Mouse (Mus musculus) spleen, adult 10 weeks (tissue): Measurements from ENCODE around the gene Sec23a. TPM values are rescaled to one million over a fixed set of nuclear protein-coding genes. Genes with fewer than 3 reads are reported as not detected.

ENCODE experiments used
- polyA plus RNA-seq: library from polyadenylated mRNA; stranded (reverse); fragments of 350-450 nt; fragmentation: Illumina TruSeq; extraction: RNeasy Lipid Tissue Mini Kit (QIAGEN cat#74804); gene quantifications from one replicate; pipeline ENCODE4 v1.2.3, GENCODE M21; 2015; ENCODE audit warnings: low replicate concordance; ENCODE audit not compliant: insufficient read depth

Gene Sec23a
- 22.0 TPM for polyA plus RNA-seq

GRCm38 (mm10) chr12:59011844-59012709 is at the start of gene Sec23a:
Gene Sec23a (minus strand): TSS chr12:59012017.

GRCm38 (mm10) chr12:59060993-59061595 is 49.3 kb upstream of the Sec23a start, which contains the start of gene Trappc6b:
Gene Trappc6b (minus strand): TSS chr12:59061472.

GRCm38 (mm10) chr12:59013234-59013633 is 1.4 kb upstream of the Sec23a start, which contains the start of gene Gemin2:
Gene Gemin2 (plus strand): TSS chr12:59013393.

Other genes starting within 250 kb of the Sec23a start
- gene Gemin2, start 1.4 kb upstream of the Sec23a start, polyA plus RNA-seq: 23.2 TPM
- gene Trappc6b, start 49.5 kb upstream of the Sec23a start, polyA plus RNA-seq: 143 TPM
- 185 TPM for gene Pnn, start 54.9 kb upstream of the Sec23a start, polyA plus RNA-seq
- gene Mia2, start 83.8 kb upstream of the Sec23a start, polyA plus RNA-seq: 141 TPM
- gene Fbxo33, start 207.7 kb upstream of the Sec23a start, polyA plus RNA-seq: 44.7 TPM